Mouse (Mus musculus) spleen, postnatal 36 days (tissue): ENCODE measurements around the gene Pax2.

Source experiments
- DNase-seq, 2 experiments: peaks; one replicate each; pipeline ENCODE4 v3.0.0; 2022; ENCODE audit warnings: low spot score in 2 of 2, mixed read lengths in 1 of 2

Gene Pax2

GRCm38 (mm10) chr19:44748271-44748670 lies 7.6 kb upstream of the Pax2 start:
- no peak for DNase-seq

GRCm38 (mm10) chr19:44749061-44749990 lies 6.5 kb upstream of the Pax2 start:
- no peak for DNase-seq

GRCm38 (mm10) chr19:44750051-44751041 lies 5.5 kb upstream of the Pax2 start:
- DNase-seq = no peak

GRCm38 (mm10) chr19:44751042-44751441 lies 4.8 kb upstream of the Pax2 start:
- no peak for DNase-seq

- DNase-seq = no peak
These were observed 4.3 kb upstream of the Pax2 start for GRCm38 (mm10) chr19:44751551-44751950.

GRCm38 (mm10) chr19:44752056-44752940 lies 3.5 kb upstream of the Pax2 start:
- no peak for DNase-seq

GRCm38 (mm10) chr19:44753361-44753760 lies 2.5 kb upstream of the Pax2 start:
- DNase-seq = no peak

GRCm38 (mm10) chr19:44754461-44755377 lies 1.1 kb upstream of the Pax2 start:
- DNase-seq = no peak

GRCm38 (mm10) chr19:44755378-44755692 lies 510 bp upstream of the Pax2 start:
- no peak for DNase-seq

GRCm38 (mm10) chr19:44756421-44757230 lies 781 bp downstream of the Pax2 start:
- no peak for DNase-seq

- no peak for DNase-seq
These were observed 1.5 kb downstream of the Pax2 start for GRCm38 (mm10) chr19:44757231-44757871.

- DNase-seq = no peak
These were observed 3.0 kb downstream of the Pax2 start for GRCm38 (mm10) chr19:44758846-44759245.

- no peak for DNase-seq
These were observed 3.8 kb downstream of the Pax2 start for GRCm38 (mm10) chr19:44759531-44760118.

GRCm38 (mm10) chr19:44760259-44761131 lies 4.7 kb downstream of the Pax2 start:
- no peak for DNase-seq

GRCm38 (mm10) chr19:44762121-44762621 lies 6.3 kb downstream of the Pax2 start:
- DNase-seq = no peak

GRCm38 (mm10) chr19:44770268-44771050 lies 14.6 kb downstream of the Pax2 start:
- DNase-seq = no peak

- DNase-seq = no peak
These were observed 15.7 kb downstream of the Pax2 start for GRCm38 (mm10) chr19:44771499-44771898.
